Mouse (Mus musculus) macrophage (primary cell): ENCODE data around the gene Atp6v0e. TPM values are rescaled to one million over a fixed set of nuclear protein-coding genes. Genes with fewer than 3 reads are reported as not detected.

Experiments
- H3K27ac ChIP-seq: fragments of 350-480 bp; formaldehyde crosslinking; 2 replicates; pipeline ENCODE4 v1.9.0; 2021
- H3K36me3 ChIP-seq: fragments of 350-480 bp; formaldehyde crosslinking; 2 replicates; pipeline ENCODE4 v1.9.0; 2021; ENCODE audit errors: inconsistent target
- H3K4me3 ChIP-seq: fragments of 350-480 bp; formaldehyde crosslinking; 2 replicates; pipeline ENCODE4 v1.9.0; 2021; ENCODE audit errors: inconsistent target
- H3K79me2 ChIP-seq: fragments of 350-480 bp; formaldehyde crosslinking; 2 replicates; pipeline ENCODE4 v1.9.0; 2021; ENCODE audit errors: inconsistent target
- WGBS: methylation state at CpG from one replicate; pipeline ENCODE4 v1.1.7; 2026; ENCODE audit warnings: inconsistent platforms; ENCODE audit not compliant: missing documents; 5-methylcytosine and 5-hydroxymethylcytosine counted together
- polyA plus RNA-seq: library from polyadenylated mRNA; stranded (reverse); fragments of 250-400 nt; gene quantifications from 3 replicates; pipeline ENCODE4 v1.2.4, GENCODE M21; 2018; ENCODE audit warnings: inconsistent platforms

Atp6v0e gene
- polyA plus RNA-seq, 1 experiment from 2014 or later: 212 TPM

DNA sequence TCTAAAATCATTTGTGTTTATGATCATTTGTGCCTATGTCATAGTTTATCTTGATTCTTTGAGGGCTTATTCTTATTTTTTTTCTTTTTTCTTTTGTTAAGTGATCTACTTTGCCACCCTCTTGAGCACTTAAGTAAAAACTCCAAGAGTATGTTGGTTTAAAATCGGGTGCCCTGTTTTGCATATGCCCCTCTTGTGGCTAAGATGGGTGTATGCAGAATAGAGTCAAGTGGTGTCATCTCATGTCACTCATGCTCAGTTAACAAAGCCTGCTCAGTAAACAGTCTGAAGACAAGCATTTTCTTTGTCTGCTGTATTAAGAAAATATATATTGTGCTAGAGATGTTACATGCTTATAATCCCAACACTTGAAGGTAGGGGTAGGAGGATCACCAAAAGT, 80.3 kb downstream of the Atp6v0e start:
- 93% methylated on average over 1 of the region's 1 CpGs for WGBS
- Histone ChIP-seq H3K36me3 (peaks cover 21% of the 10 kb centered on the region), H3K4me3 (no peak overlapping the region), H3K27ac (no peak overlapping the region), H3K79me2 (no peaks in the 10 kb centered on the region)

Other genes starting within 250 kb of the Atp6v0e start
- 0.46 to 0.47 TPM (median 0.46 TPM) in 3 replicates for gene Neurl1b, start 248.4 kb upstream of the Atp6v0e start, polyA plus RNA-seq
- 37.4 to 133 TPM (median 109 TPM) in 3 replicates for gene Ergic1, start 101.7 kb upstream of the Atp6v0e start, polyA plus RNA-seq
- 10.8 to 29.7 TPM (median 28.3 TPM) in 3 replicates for gene Dusp1, start 101.1 kb upstream of the Atp6v0e start, polyA plus RNA-seq
- 4.2 to 20.5 TPM (median 12.8 TPM) in 3 replicates for gene Crebrf, start 52.4 kb downstream of the Atp6v0e start, polyA plus RNA-seq
- 14.5 to 27.0 TPM (median 16.7 TPM) in 3 replicates for gene Bnip1, start 117.8 kb downstream of the Atp6v0e start, polyA plus RNA-seq
- not detected in 3 replicates for gene Nkx2-5, start 181.8 kb downstream of the Atp6v0e start, polyA plus RNA-seq